ENCODE assay signal across 10 mouse cellular contexts in genomic region chr1:152954821-152955523, GRCm38 (mm10). TPM values are rescaled to one million over a fixed set of nuclear protein-coding genes. Genes with fewer than 3 reads are reported as not detected.
DNase-seq lines count a peak whose midpoint lies in the region; ATAC-seq and TF ChIP-seq lines count a peak whose summit lies in the region.
"Had no signal": no experiment of that assay in that cellular context is flagged by ENCODE, and none has a peak within 500 bp of the region (broad histone marks: within the 10 kb centered on the region; RNA-seq: fewer than 3 reads in every experiment).

Gene Nmnat2, plus strand, starts transcription at chr1:152954993.

- no peak for TF ChIP-seq CTCF in lung, postnatal 0 days (IDR thresholded peaks at IDR 0.05)

- H3K4me3 ChIP-seq in kidney, embryonic 15.5 days (replicated peaks): peak within 1 kb of the TSS; percentile 41
- H3K4me3 ChIP-seq in heart, embryonic 11.5 days (ENCODE audit: low read depth, low read length): peak within 1 kb of the TSS; percentile 41
- H3K4me3 ChIP-seq in lung, postnatal 0 days (ENCODE audit: low read depth, low read length): peak within 1 kb of the TSS; percentile 30
- H3K4me3 ChIP-seq: liver, embryonic 15.5 days had no signal

- peaks cover 49% of the 10 kb centered on the region for H3K27me3 ChIP-seq in kidney, embryonic 15.5 days
- peaks cover 36% of the 10 kb centered on the region for H3K27me3 ChIP-seq in heart, embryonic 11.5 days (ENCODE audit: control insufficient read depth, insufficient read depth, low read length)
- peaks cover 18% of the 10 kb centered on the region for H3K27me3 ChIP-seq in lung, postnatal 0 days (replicated peaks; ENCODE audit: insufficient read depth, low read length)

- no peaks in the 10 kb centered on the region for H3K9me3 ChIP-seq in kidney, embryonic 15.5 days (replicated peaks)
- H3K9me3 ChIP-seq in heart, embryonic 11.5 days (replicated peaks; ENCODE audit: control insufficient read depth, low read length): no peaks in the 10 kb centered on the region
- H3K9me3 ChIP-seq in lung, postnatal 0 days (ENCODE audit: low read length): no peaks in the 10 kb centered on the region
- H3K9me3 ChIP-seq: liver, embryonic 15.5 days had no signal

- no peak for TF ChIP-seq EP300 in lung, postnatal 0 days (IDR thresholded peaks at IDR 0.05)

- no peak for DNase-seq in kidney, adult 8-10 months
- peak; percentile 64 for DNase-seq in embryo, embryonic 10.5 days (ENCODE audit: low spot score)
- DNase-seq in layer of hippocampus, adult 8-10 months (ENCODE audit: low spot score in 2 of 2): peak; percentile 59 to 76
- DNase-seq in lung, postnatal 0 days (ENCODE audit: low spot score): peak; percentile 12
- peak; percentile 74 for DNase-seq in right cerebral cortex, postnatal 4 days
- DNase-seq in ovary, adult 18-20 months (ENCODE audit: low spot score): no peak

- H3K4me2 ChIP-seq in kidney, embryonic 15.5 days: peak within 1 kb of the TSS; percentile 66
- H3K4me2 ChIP-seq in heart, embryonic 11.5 days: peak within 1 kb of the TSS; percentile 80
- peak within 1 kb of the TSS; percentile 55 for H3K4me2 ChIP-seq in lung, postnatal 0 days (replicated peaks; ENCODE audit: low read depth, low read length)
- H3K4me2 ChIP-seq: liver, embryonic 15.5 days had no signal

- H3K36me3 ChIP-seq in kidney, embryonic 15.5 days: no peaks in the 10 kb centered on the region
- H3K36me3 ChIP-seq in heart, embryonic 11.5 days (ENCODE audit: control insufficient read depth, insufficient read depth, low read length): no peaks in the 10 kb centered on the region
- H3K36me3 ChIP-seq in lung, postnatal 0 days (ENCODE audit: insufficient read depth, low read length): no peaks in the 10 kb centered on the region
- H3K36me3 ChIP-seq: liver, embryonic 15.5 days had no signal

- ATAC-seq in kidney, embryonic 15.5 days (replicated peaks; ENCODE audit: low FRiP score): no peak
- no peak for ATAC-seq in heart, embryonic 11.5 days (replicated peaks; ENCODE audit: insufficient number of reproducible peaks, low FRiP score, low TSS enrichment)
- no peak for ATAC-seq in lung, postnatal 0 days
- ATAC-seq: Patski had no signal

- WGBS in kidney, embryonic 15.5 days: under 1% methylated on average over 42 of the region's 42 CpGs
- under 1% methylated on average over 42 of the region's 42 CpGs for WGBS in heart, embryonic 11.5 days (ENCODE audit: insufficient replicate concordance)
- WGBS in lung, postnatal 0 days: 1% methylated on average over 42 of the region's 42 CpGs

- H3K27ac ChIP-seq in kidney, embryonic 15.5 days: no peak within 1 kb of the TSS
- no peak within 1 kb of the TSS for H3K27ac ChIP-seq in heart, embryonic 11.5 days (ENCODE audit: low read depth, low read length)
- H3K27ac ChIP-seq in lung, postnatal 0 days (ENCODE audit: low read length): no peak within 1 kb of the TSS
- H3K27ac ChIP-seq: liver, embryonic 15.5 days had no signal

- H3K9ac ChIP-seq in kidney, embryonic 15.5 days: no peak within 1 kb of the TSS
- H3K9ac ChIP-seq in heart, embryonic 11.5 days (ENCODE audit: low read depth, low read length): no peak within 1 kb of the TSS
- H3K9ac ChIP-seq in lung, postnatal 0 days (replicated peaks; ENCODE audit: low read depth): no peak within 1 kb of the TSS
- H3K9ac ChIP-seq: liver, embryonic 15.5 days had no signal

- peaks cover 17% of the 10 kb centered on the region for H3K4me1 ChIP-seq in kidney, embryonic 15.5 days
- H3K4me1 ChIP-seq in heart, embryonic 11.5 days (ENCODE audit: control insufficient read depth, insufficient read depth, low read length): peaks cover 14% of the 10 kb centered on the region
- no peaks in the 10 kb centered on the region for H3K4me1 ChIP-seq in lung, postnatal 0 days (ENCODE audit: insufficient read depth, low read depth, low read length)
- H3K4me1 ChIP-seq: liver, embryonic 15.5 days had no signal

RNA-seq across cellular contexts. Expression of gene Nmnat2, which starts in this region (rescaled TPM):
- polyA plus RNA-seq in kidney, embryonic 15.5 days (2015; fragmentation: Nextera tagmentation; extraction: Ambion mirVana): 0.98 and 1.9 TPM in 2 replicates
- 0.92 and 0.93 TPM in 2 replicates for polyA plus RNA-seq in heart, embryonic 11.5 days (2014; fragmentation: Nextera tagmentation; extraction: Ambion mirVana)
- 100 to 1,000 TPM; 137 to 148 (median 140) TPM for total RNA-seq in layer of hippocampus, adult 8-10 months (2022)
- 4.5 and 4.8 TPM in 2 replicates for polyA plus RNA-seq in lung, postnatal 0 days (2015; fragmentation: Nextera tagmentation; extraction: Ambion mirVana)

Comparison
In these comparisons a context has a peak if more than half of its experiments do, and no peak if none do; other contexts are left out.
1. DNase-seq: peak in embryo, embryonic 10.5 days (single experiment), layer of hippocampus, adult 8-10 months (2 of 2), lung, postnatal 0 days (single experiment) and right cerebral cortex, postnatal 4 days (single experiment); none in kidney, adult 8-10 months (0 of 2) and ovary, adult 18-20 months (single experiment).
2. Peak in every context shown above with its lines, with median percentiles within 50 percentile points of each other: H3K4me2 ChIP-seq and H3K4me3 ChIP-seq.